Mouse (Mus musculus) pancreas, adult 10 weeks (tissue): Measurements from ENCODE around the gene Stap2. TPM values are rescaled to one million over a fixed set of nuclear protein-coding genes. Genes with fewer than 3 reads are reported as not detected.

ENCODE experiments used
- polyA plus RNA-seq: library from polyadenylated mRNA; stranded (reverse); fragments of 350-450 nt; fragmentation: Illumina TruSeq; extraction: RNeasy Lipid Tissue Mini Kit (QIAGEN cat#74804); gene quantifications from one replicate; pipeline ENCODE4 v1.2.3, GENCODE M21; 2015; ENCODE audit warnings: low read depth, low replicate concordance; ENCODE audit not compliant: insufficient read depth

The Stap2 gene
- polyA plus RNA-seq: 20.6 TPM

DNA sequence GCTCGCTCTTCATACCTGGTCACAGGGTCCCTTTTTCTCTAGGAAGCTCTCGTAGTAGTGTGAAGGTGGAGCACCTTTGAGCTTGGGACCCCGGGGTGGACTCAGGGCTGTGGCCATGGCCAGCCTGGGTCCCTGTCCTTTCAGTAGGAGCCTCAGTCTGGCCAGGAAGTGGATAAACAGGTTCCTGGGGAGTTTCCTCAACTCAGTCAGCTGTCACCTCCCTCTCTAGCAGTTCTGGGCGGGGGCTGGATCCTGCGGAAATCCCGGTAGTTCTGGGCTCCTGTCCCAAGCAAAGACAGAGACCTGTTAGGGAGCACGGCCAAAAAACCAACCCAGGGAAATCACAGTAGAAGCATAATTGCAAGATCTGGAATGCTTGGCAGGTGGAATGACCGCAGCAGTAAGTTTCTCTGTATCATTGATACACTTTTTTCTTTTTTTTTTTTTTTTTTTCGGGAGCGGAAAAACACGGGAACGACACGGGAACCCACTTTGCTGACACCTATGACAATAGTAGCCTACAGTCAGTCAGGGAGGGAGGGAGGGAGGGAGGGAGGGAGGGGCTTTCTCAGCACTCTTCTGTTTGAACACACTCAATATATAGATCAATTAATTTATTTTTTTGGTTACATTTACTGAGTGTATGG, at the start of gene Stap2, which contains the start of gene Mpnd:
Gene Stap2, minus strand, starts transcription at position 170 of the 647 bp plus-strand sequence.
Gene Mpnd, plus strand, starts transcription at position 297 of the 647 bp plus-strand sequence.

GRCm38 (mm10) chr17:56040030-56040856, 34.9 kb upstream of the Stap2 start, which contains the start of gene Chaf1a:
TSS of gene Chaf1a (plus strand) at chr17:56040439.

GRCm38 (mm10) chr17:56036176-56036900, 31.0 kb upstream of the Stap2 start, which contains the start of gene Sh3gl1:
TSS of gene Sh3gl1 (minus strand) at chr17:56036635.

DNA sequence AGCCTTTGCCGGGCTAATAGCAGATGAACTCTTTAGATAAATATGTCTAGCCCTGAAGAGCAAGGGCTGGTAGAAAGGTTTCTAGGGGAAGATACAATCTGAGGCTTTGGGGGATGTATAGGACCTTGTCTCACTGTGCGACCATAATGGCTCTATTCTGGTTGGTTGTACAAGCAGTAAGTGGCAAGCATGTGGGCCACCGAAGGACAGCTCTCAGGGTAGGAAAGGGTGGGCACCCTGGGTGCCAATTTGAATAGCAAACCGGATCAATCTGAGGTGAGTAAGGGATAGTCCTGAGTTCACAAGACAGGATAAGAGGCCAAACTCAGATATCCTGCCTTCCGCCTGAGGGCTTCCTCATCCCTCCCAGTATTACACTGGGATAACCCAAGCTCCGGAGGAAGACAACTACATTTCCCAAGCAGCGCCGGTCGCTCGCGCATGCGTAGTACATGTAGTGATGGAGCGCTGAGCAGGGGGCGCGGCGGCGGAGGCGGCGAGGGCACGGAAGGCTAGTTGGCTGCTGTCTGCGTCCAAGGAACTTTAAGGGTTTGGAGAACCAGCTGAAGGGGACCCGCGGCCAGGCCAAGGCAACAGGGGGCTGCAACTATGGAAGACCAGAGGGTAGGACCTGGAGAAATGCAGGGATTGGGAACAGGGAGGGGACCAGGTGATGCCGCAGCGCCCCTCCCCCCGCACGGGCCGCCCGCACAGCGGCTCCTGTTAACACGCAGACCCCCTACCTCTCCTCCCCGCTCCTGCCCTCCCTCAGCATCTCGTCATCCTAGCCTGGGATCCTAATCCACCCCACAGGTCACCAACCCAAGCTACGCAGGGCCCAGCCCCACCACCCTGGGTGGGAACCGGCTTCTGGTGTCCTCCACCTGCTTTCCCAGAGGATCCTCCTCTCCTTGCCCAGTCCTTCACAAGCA, 19.1 kb downstream of the Stap2 start, which contains the start of gene Fsd1:
Gene Fsd1, plus strand, starts transcription at position 480 of the 932 bp plus-strand sequence.

GRCm38 (mm10) chr17:55969966-55970891, 35.2 kb downstream of the Stap2 start, which contains the start of gene Shd:
TSS of gene Shd (plus strand) at chr17:55970467.

DNA sequence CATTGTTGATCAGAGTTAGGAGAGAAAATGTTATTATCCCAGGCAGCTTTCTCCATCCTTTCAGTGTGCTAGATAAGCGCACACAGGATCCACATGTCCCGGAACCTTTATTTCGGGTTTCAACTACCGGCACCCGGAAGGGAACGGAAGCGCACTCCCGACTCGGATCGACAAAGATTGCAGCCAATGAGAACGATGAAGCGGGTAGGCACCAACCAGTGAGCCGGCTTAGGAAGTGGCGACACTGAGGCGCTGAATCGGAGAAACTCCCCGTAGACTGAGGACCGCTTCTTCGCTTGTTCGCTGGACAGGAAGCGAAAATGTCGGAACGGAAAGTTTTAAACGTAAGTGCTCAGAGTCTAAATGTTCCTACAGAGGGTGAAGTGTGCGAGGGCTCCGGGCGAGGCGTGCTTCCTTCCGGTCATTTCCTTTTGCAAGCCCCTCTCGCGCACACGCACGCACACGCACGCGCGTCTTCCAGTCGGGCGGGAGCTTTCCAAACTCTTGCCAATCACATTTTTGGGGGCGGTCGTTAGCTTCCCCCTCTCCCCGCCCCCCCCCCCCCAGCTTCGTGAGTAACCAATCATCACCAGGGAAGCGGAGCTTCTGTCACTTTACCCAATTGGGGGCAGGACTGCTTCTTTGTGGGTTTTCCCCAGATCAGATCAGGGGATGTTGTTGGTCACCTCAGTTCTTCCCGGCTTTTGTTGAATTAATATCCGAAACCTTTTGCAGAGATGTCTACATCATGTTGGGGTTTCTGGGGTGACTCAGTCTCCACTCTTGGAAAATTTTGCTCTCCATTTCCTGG, 46.3 kb downstream of the Stap2 start, which contains the start of gene Yju2:
Gene Yju2, plus strand, starts transcription at position 182 of the 811 bp plus-strand sequence.

DNA sequence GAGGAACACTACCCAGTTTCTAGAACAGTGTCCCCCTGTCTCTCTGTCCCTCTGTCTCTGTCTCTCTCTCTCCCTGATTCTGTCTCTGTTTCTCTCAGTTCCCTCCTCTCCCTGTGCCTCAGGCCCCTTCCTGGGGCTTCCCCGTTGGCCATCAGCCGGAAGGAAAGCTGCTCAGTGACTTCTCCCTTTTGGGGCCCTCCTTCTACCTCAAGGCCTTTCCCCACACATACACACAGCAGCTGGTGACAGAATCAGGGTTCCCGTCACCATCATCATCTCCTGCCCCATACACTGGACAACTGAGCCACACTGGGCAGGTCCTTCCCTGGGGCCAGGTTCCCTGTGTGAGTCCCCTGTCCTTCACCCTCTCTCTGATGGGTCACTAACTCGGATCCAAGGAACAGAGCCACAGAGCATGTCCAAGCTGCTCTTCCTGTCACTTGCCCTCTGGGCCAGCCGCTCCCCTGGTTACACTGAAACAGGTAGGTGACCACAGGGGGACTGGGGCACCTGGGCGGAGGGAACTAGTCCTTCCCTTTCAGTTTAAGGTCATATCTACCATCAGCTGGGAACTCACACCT, 52.8 kb downstream of the Stap2 start, which contains the start of gene Ebi3:
Gene Ebi3, plus strand, starts transcription at position 194 of the 581 bp plus-strand sequence.

GRCm38 (mm10) chr17:55949400-55949799, 56.0 kb downstream of the Stap2 start, which contains the start of gene Zfp119b:
TSS of gene Zfp119b (minus strand) at chr17:55949500.

Other genes with a start within 250 kb of the Stap2 start
- gene Zfp119a, start 126.7 kb downstream of the Stap2 start, polyA plus RNA-seq: 2.2 TPM
- gene Zfp959, start 113.5 kb downstream of the Stap2 start, polyA plus RNA-seq: 2.6 TPM
- gene Zfp119b, start 56.1 kb downstream of the Stap2 start, polyA plus RNA-seq: 1.7 TPM
- gene Ebi3, start 52.9 kb downstream of the Stap2 start, polyA plus RNA-seq: 1.3 TPM
- gene Yju2, start 46.5 kb downstream of the Stap2 start, polyA plus RNA-seq: 2.3 TPM
- gene Shd, start 35.1 kb downstream of the Stap2 start, polyA plus RNA-seq: not detected
- gene Fsd1, start 19.1 kb downstream of the Stap2 start, polyA plus RNA-seq: not detected
- 24.6 TPM for gene Mpnd, start 127 bp upstream of the Stap2 start, polyA plus RNA-seq
- gene Sh3gl1, start 31.1 kb upstream of the Stap2 start, polyA plus RNA-seq: 16.3 TPM
- gene Chaf1a, start 34.9 kb upstream of the Stap2 start, polyA plus RNA-seq: 0.18 TPM
- gene Ubxn6, start 69.4 kb upstream of the Stap2 start, polyA plus RNA-seq: 13.3 TPM
- 60.5 TPM for gene Hdgfl2, start 74.0 kb upstream of the Stap2 start, polyA plus RNA-seq
- 5.1 TPM for gene Plin4, start 104.2 kb upstream of the Stap2 start, polyA plus RNA-seq
- not detected for gene Plin5, start 112.0 kb upstream of the Stap2 start, polyA plus RNA-seq
- 8.8 TPM for gene Lrg1, start 116.4 kb upstream of the Stap2 start, polyA plus RNA-seq
- 3.3 TPM for gene Sema6b, start 134.8 kb upstream of the Stap2 start, polyA plus RNA-seq
- 0.44 TPM for gene Tnfaip8l1, start 156.9 kb upstream of the Stap2 start, polyA plus RNA-seq
- 25.8 TPM for gene Mydgf, start 178.3 kb upstream of the Stap2 start, polyA plus RNA-seq
- gene Dpp9, start 213.3 kb upstream of the Stap2 start, polyA plus RNA-seq: 13.7 TPM